Mouse (Mus musculus) stomach, embryonic 16.5 days (tissue): ENCODE measurements around the gene Cdk15. TPM values are rescaled to one million over a fixed set of nuclear protein-coding genes. Genes with fewer than 3 reads are reported as not detected.

Source experiments
- ATAC-seq: fragments of 200-750 bp; cut with Nextera tagmentation; 2 replicates; pipeline ENCODE4 v1.8.0; 2017; ENCODE audit warnings: moderate number of reproducible peaks, moderate TSS enrichment; ENCODE audit not compliant: insufficient read depth, low FRiP score
- H3K27ac ChIP-seq: fragments of 300-500 bp; sonication (generic); 2 replicates; pipeline ENCODE4 v1.5.1; 2014; ENCODE audit warnings: low read length
- H3K27me3 ChIP-seq: fragments of 300-500 bp; sonication (generic); 2 replicates; pipeline ENCODE4 v1.6.1; 2014; ENCODE audit warnings: low read length, control low read depth, mixed read lengths; ENCODE audit not compliant: control insufficient read depth, insufficient read depth
- H3K36me3 ChIP-seq: fragments of 300-500 bp; sonication (generic); 2 replicates; pipeline ENCODE4 v1.6.1; 2014; ENCODE audit warnings: low read length; ENCODE audit not compliant: control insufficient read depth, insufficient read depth
- H3K4me1 ChIP-seq: fragments of 300-500 bp; sonication (generic); 2 replicates; pipeline ENCODE4 v1.6.1; 2014; ENCODE audit warnings: low read length, control low read depth, mixed read lengths; ENCODE audit not compliant: control insufficient read depth, insufficient read depth
- H3K4me2 ChIP-seq: fragments of 300-500 bp; sonication (generic); 2 replicates; pipeline ENCODE4 v1.6.1; 2014; ENCODE audit warnings: low read depth, low read length, mixed read lengths
- H3K4me3 ChIP-seq: fragments of 300-500 bp; sonication (generic); replicated peaks from 2 replicates; pipeline ENCODE4 v1.5.1; 2014; ENCODE audit warnings: mild to moderate bottlenecking, low read length
- H3K9ac ChIP-seq: fragments of 300-500 bp; sonication (generic); 2 replicates; pipeline ENCODE4 v1.6.1; 2014; ENCODE audit warnings: low read length
- H3K9me3 ChIP-seq: fragments of 300-500 bp; sonication (generic); replicated peaks from 2 replicates; pipeline ENCODE4 v1.6.1; 2016; ENCODE audit warnings: low read length, control low read depth; ENCODE audit not compliant: control insufficient read depth
- WGBS: fragments of 180-500 bp; shearing (Covaris S2); extraction: QIAGEN DNeasy Blood & Tissue Kit; methylation state at CpG from one replicate; pipeline ENCODE4 v1.1.7; 2014; 5-methylcytosine and 5-hydroxymethylcytosine counted together
- polyA plus RNA-seq: library from polyadenylated mRNA; unstranded; fragments of >200 nt; fragmentation: Nextera tagmentation; extraction: Ambion mirVana; gene quantifications from 2 replicates; pipeline ENCODE4 v1.2.1, GENCODE M21; 2015

Cdk15 gene
- polyA plus RNA-seq, 1 experiment from 2014 or later: 0.27 TPM

DNA sequence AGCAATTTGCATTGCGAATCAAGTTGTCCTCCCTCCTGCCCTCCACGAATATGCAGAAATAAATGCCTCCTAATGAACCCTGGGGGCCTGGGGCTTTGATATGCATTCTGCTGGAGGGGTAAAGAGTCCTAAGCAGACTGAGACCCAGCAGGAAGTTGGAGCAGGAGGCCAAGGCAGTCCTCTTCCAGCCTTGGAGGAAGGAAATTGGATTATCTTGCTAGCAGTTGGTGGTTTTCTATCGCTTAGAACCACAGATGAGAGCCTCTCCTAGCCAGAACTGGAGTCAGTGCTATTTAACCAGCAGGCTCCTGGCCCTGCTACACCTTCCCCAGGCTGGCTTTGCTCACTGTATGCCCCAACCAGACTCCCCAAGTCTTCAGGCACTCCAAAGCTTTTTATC, 119.9 kb downstream of the Cdk15 start:
- H3K27me3 ChIP-seq: no peaks in the 10 kb centered on the region
- WGBS: 44% methylated on average over 3 of the region's 3 CpGs

DNA sequence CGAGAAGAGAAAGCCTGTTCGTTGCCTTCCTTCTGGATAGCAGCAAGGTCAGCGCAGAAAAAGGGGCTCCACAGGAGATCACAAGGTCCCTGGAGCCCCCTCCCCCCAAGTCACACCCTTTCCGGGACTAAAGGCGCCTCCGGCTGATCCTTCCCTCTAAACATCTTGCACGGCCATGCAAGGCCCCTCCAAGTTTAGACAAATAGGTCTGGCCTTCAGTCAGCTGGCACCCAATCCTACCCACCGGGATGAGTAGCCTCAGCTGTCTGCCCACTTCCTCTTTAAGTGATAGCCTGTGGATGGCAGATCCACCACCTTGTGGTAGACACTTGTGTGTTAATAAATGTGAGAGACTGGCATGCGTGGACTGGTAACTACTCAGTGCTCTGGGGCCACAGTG, 120.6 kb downstream of the Cdk15 start:
- Histone ChIP-seq H3K9me3 (no peaks in the 10 kb centered on the region), H3K27me3 (no peaks in the 10 kb centered on the region), H3K27ac (no peak overlapping the region), H3K4me2 (no peak overlapping the region), H3K36me3 (no peaks in the 10 kb centered on the region), H3K4me3 (no peak overlapping the region), H3K4me1 (no peaks in the 10 kb centered on the region), H3K9ac (no peak overlapping the region)
- ATAC-seq: no peak
- WGBS: 65% methylated on average over 9 of the region's 9 CpGs

More for the DNA sequence above, 119.9 kb downstream of the Cdk15 start:
- Histone ChIP-seq H3K9me3 (no peaks in the 10 kb centered on the region), H3K4me2 (no peak overlapping the region), H3K36me3 (no peaks in the 10 kb centered on the region), H3K9ac (no peak overlapping the region), H3K4me1 (no peaks in the 10 kb centered on the region), H3K4me3 (no peak overlapping the region), H3K27ac (no peak overlapping the region)
- no peak for ATAC-seq

DNA sequence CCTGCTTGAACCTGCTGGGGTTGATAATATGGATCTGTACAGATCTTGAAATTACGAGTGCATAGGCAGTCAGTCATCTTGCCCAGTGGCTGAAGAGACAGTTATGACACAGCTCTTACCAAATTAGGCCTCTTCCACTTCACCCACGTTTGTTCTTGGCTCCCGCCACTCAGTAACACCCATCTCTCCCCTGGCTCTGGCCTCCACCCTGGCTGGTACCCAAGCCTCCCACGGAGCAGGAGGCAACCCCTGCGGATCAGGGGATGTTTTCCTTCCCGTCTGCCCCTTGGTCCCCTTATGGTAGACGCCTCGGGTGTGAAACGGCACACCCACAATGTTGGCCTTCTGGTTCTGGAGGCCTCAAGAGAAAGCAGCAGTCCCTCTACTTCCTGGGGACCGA, 124.2 kb downstream of the Cdk15 start:
- H3K27ac ChIP-seq: no peak overlapping the region
- WGBS: 54% methylated on average over 10 of the region's 10 CpGs
- no peak overlapping the region for H3K4me2 ChIP-seq
- H3K9me3 ChIP-seq: no peaks in the 10 kb centered on the region
- no peaks in the 10 kb centered on the region for H3K4me1 ChIP-seq
- H3K4me3 ChIP-seq: no peak overlapping the region
- no peaks in the 10 kb centered on the region for H3K27me3 ChIP-seq
- no peak overlapping the region for H3K9ac ChIP-seq
- ATAC-seq: no peak
- no peaks in the 10 kb centered on the region for H3K36me3 ChIP-seq

DNA sequence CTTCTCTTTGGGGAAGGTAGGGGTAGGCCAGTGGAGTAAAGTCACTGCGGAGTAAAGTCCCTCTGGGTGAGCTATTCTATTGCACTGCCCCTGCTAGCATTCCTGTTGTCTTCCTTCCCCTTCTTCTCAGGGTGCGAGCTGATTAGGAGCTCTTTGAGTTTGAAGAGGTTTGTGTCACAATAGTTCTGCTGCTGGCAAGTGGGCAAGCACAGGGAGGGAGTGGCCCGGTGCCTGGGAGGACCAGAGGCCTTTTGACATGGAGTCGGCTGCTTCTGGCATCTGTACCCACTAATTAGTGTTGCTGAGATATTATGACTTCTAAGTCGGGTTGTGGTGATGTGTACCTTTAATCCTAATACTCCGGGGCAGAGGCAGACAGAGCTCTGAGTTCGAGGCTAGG, 124.8 kb downstream of the Cdk15 start:
- Histone ChIP-seq H3K27me3 (no peaks in the 10 kb centered on the region), H3K27ac (no peak overlapping the region), H3K9ac (no peak overlapping the region), H3K36me3 (no peaks in the 10 kb centered on the region), H3K4me2 (no peak overlapping the region), H3K4me3 (no peak overlapping the region), H3K9me3 (no peaks in the 10 kb centered on the region), H3K4me1 (no peaks in the 10 kb centered on the region)
- no peak for ATAC-seq
- WGBS: 78% methylated on average over 7 of the region's 7 CpGs

DNA sequence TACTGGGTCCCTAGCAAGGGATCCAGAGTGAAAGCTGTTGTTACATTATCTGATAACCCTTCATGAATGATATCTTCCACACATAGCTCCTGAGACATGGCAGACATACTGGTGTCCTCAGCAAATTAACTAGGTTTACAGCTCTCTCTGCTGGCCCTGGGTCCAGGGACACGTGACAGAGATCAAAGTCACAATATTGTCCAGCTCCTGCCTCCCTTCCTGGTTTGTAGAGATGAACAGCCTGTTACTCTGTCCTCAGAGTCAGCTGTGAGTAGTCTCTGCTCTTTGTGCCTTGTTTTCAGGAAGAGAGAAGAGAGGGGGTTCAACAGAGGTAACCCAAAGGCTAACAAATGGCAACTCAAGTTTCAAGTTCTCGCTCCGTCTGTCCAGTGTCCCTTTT, 125.8 kb downstream of the Cdk15 start:
- Histone ChIP-seq H3K4me2 (no peak overlapping the region), H3K9me3 (no peaks in the 10 kb centered on the region), H3K4me1 (no peaks in the 10 kb centered on the region), H3K27me3 (no peaks in the 10 kb centered on the region), H3K27ac (no peak overlapping the region), H3K4me3 (no peak overlapping the region), H3K36me3 (no peaks in the 10 kb centered on the region), H3K9ac (no peak overlapping the region)
- 90% methylated on average over 3 of the region's 3 CpGs for WGBS
- ATAC-seq: no peak

DNA sequence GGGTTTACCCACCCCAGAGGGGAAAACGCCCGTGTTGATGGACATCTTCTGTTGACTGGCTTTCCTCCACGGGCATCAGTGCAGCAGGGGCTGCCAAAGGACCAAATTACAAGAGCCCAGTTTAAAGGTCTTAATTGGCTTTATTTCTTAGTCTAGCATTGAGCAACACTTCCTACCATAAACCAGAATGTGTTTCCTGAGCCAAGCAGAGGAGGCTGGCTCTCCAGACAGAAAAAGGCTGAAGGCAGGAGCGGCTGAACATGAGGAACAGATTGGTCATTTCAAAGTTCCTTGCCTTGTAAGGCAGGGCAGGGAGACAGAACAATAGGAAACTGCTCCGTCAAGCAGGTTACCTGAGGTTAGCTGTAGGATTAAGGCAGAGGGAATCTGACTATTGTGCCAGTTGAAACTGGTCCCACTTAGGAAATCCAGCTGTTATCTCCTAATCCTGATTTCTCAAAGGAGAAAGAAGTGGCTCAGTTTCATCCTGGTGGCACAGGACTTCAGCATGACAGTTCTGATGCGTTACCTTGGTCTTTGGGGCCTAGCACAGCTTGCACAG, 126.4 kb downstream of the Cdk15 start:
- WGBS: 74% methylated on average over 6 of the region's 6 CpGs
- no peak for ATAC-seq
- no peak overlapping the region for H3K27ac ChIP-seq
- no peak overlapping the region for H3K4me3 ChIP-seq
- no peak overlapping the region for H3K4me2 ChIP-seq
- H3K4me1 ChIP-seq: no peaks in the 10 kb centered on the region
- H3K9me3 ChIP-seq: no peaks in the 10 kb centered on the region
- H3K9ac ChIP-seq: no peak overlapping the region
- no peaks in the 10 kb centered on the region for H3K36me3 ChIP-seq
- no peaks in the 10 kb centered on the region for H3K27me3 ChIP-seq

DNA sequence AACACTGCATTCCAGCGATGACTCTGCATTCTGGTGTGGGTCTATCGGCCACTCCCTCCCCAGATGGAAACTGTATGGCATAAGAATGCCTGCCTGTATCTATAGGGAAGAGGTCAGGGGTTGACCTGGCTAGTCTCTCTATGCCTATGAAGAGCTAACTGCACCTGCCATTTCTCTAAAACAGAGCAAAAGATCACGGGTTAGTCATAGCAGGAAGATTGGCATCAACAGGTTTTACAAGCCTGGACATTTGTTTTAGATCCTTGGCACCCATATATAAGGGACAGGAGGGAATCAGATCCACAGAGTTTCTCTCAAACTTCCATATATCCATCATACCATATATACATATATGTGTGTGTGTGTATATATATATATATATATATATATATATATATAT, 127.7 kb downstream of the Cdk15 start:
- 84% methylated on average over 3 of the region's 3 CpGs for WGBS
- Histone ChIP-seq H3K4me1 (no peaks in the 10 kb centered on the region), H3K9ac (no peak overlapping the region), H3K36me3 (no peaks in the 10 kb centered on the region), H3K9me3 (no peaks in the 10 kb centered on the region), H3K4me2 (no peak overlapping the region), H3K4me3 (no peak overlapping the region), H3K27ac (no peak overlapping the region), H3K27me3 (no peaks in the 10 kb centered on the region)
- no peak for ATAC-seq

DNA sequence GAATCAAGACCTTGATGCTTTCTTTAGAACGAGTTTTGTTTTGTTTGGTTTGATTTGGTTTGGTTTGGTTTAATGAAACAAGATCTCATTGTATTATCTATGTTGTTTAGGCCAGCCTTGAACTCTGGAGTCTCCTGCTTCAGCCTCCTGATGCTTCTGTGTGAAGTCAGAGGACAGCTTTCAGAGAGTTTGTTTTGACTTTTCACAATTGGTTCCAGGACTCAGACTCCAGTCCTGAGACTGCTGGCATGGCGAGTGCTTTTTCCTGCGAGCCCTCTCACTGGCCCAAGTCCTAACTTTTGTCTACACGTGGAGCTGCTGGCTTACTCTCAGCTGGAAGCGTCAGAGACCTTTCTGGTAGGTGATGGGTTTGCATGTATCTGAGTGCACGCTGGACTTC, 128.9 kb downstream of the Cdk15 start:
- H3K9me3 ChIP-seq: no peaks in the 10 kb centered on the region
- H3K27me3 ChIP-seq: no peaks in the 10 kb centered on the region
- H3K27ac ChIP-seq: no peak overlapping the region
- no peak for ATAC-seq
- no peak overlapping the region for H3K4me2 ChIP-seq
- WGBS: 78% methylated on average over 6 of the region's 6 CpGs
- H3K4me3 ChIP-seq: no peak overlapping the region
- no peaks in the 10 kb centered on the region for H3K4me1 ChIP-seq
- H3K36me3 ChIP-seq: no peaks in the 10 kb centered on the region
- no peak overlapping the region for H3K9ac ChIP-seq

DNA sequence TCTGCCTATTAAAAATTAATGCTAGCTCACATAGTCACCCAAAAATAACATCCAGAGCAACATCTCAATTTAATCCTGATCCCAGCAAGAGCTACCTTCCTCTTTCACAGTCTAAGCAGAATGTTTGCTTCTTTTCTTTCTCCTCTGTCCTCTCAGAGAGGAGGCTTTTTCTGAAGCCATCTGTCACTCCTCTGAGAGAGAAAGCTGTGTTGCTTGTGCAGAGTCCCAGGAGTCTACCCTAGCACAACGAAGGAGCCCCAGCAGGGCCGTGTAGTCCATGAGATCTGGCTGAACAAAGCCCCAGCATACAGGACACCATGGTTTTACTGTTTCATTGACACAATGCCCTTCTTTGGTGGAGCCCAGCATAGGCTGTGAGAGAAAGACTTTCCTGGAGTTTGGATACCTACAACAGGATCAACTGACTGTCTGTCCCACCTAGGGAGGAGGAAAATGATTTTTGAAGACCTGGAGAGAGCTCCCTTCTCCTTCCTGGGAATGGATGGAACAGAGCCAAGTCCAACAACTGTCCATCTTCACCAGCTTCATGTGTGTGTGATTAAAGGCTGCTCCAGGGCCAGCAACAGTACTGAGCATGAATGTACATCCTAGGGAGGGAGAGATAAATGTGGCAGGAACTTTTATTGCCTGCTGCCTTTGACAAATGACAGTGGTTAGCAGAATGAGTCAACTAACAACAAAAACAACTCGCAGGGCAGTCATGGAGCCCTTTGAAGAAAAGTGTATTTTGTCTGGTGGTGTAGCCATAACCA, 131.0 kb downstream of the Cdk15 start:
- H3K9me3 ChIP-seq: no peaks in the 10 kb centered on the region
- no peaks in the 10 kb centered on the region for H3K27me3 ChIP-seq
- 37% methylated on average over 3 of the region's 3 CpGs for WGBS
- H3K4me2 ChIP-seq: no peak overlapping the region
- no peak overlapping the region for H3K4me3 ChIP-seq
- no peak for ATAC-seq
- H3K36me3 ChIP-seq: no peaks in the 10 kb centered on the region
- H3K27ac ChIP-seq: no peak overlapping the region
- H3K4me1 ChIP-seq: no peaks in the 10 kb centered on the region
- H3K9ac ChIP-seq: no peak overlapping the region
